11 mouse cellular contexts compared by ENCODE assay signal in genomic region chr1:88287697-88287980, GRCm38 (mm10). TPM values are rescaled to one million over a fixed set of nuclear protein-coding genes. Genes with fewer than 3 reads are reported as not detected.
DNase-seq lines count a peak whose midpoint lies in the region; ATAC-seq and TF ChIP-seq lines count a peak whose summit lies in the region.
"Had no signal": no experiment of that assay in that cellular context is flagged by ENCODE, and none has a peak within 500 bp of the region (broad histone marks: within the 10 kb centered on the region; RNA-seq: fewer than 3 reads in every experiment).

No protein-coding gene starts in this region.

- no peak overlapping the region for H3K4me3 ChIP-seq in hindbrain, embryonic 14.5 days (replicated peaks; ENCODE audit: low read length)
- no peak overlapping the region for H3K4me3 ChIP-seq in hindbrain, embryonic 13.5 days
- H3K4me3 ChIP-seq in forebrain, embryonic 12.5 days (replicated peaks), result no peak overlapping the region
- H3K4me3 ChIP-seq in limb, embryonic 10.5 days, result no peak overlapping the region
- H3K4me3 ChIP-seq in small intestine, adult 2 months (ENCODE audit: low read depth, low read length), result no peak overlapping the region
- no peak overlapping the region for H3K4me3 ChIP-seq in heart, embryonic 11.5 days (ENCODE audit: low read depth, low read length)
- H3K4me3 ChIP-seq: embryonic facial prominence, embryonic 15.5 days had no signal

- H3K27me3 ChIP-seq in hindbrain, embryonic 14.5 days (ENCODE audit: control insufficient read depth, insufficient read depth, low read length), result no peaks in the 10 kb centered on the region
- no peaks in the 10 kb centered on the region for H3K27me3 ChIP-seq in hindbrain, embryonic 13.5 days
- H3K27me3 ChIP-seq in forebrain, embryonic 12.5 days, result no peaks in the 10 kb centered on the region
- H3K27me3 ChIP-seq in limb, embryonic 10.5 days (ENCODE audit: low read depth, poor library complexity, severe bottlenecking), result no peaks in the 10 kb centered on the region
- no peaks in the 10 kb centered on the region for H3K27me3 ChIP-seq in small intestine, adult 2 months (ENCODE audit: control insufficient read depth, insufficient read depth, low read length)
- H3K27me3 ChIP-seq in heart, embryonic 11.5 days (ENCODE audit: control insufficient read depth, insufficient read depth, low read length), result no peaks in the 10 kb centered on the region
- H3K27me3 ChIP-seq: embryonic facial prominence, embryonic 15.5 days had no signal

- peaks cover 95% of the 10 kb centered on the region for H3K9me3 ChIP-seq in hindbrain, embryonic 14.5 days (ENCODE audit: control insufficient read depth, low read length)
- H3K9me3 ChIP-seq in hindbrain, embryonic 13.5 days, result peaks cover 72% of the 10 kb centered on the region
- peaks cover 88% of the 10 kb centered on the region for H3K9me3 ChIP-seq in forebrain, embryonic 12.5 days
- H3K9me3 ChIP-seq in limb, embryonic 10.5 days (replicated peaks), result peaks cover 72% of the 10 kb centered on the region
- H3K9me3 ChIP-seq in heart, embryonic 11.5 days (replicated peaks; ENCODE audit: control insufficient read depth, low read length), result peaks cover 82% of the 10 kb centered on the region

- no peak for TF ChIP-seq CTCF in small intestine, adult 2 months (IDR thresholded peaks at IDR 0.05; ENCODE audit: extremely low read depth, insufficient read length, insufficient replicate concordance, low read depth, low read length)

- peak; percentile 76 for DNase-seq in hindbrain, embryonic 14.5 days (ENCODE audit: low spot score)
- DNase-seq in CD4-positive helper T cell, adult 2 months (ENCODE audit: low read depth, low spot score), result peak; percentile 74
- peak; percentile 74 for DNase-seq in WW6 (ENCODE audit: low read depth, low spot score)
- DNase-seq in limb, embryonic 10.5 days (ENCODE audit: low spot score), result peak; percentile 83

- H3K27ac ChIP-seq in hindbrain, embryonic 14.5 days, result no peak overlapping the region
- H3K27ac ChIP-seq in hindbrain, embryonic 13.5 days, result no peak overlapping the region
- H3K27ac ChIP-seq in forebrain, embryonic 12.5 days, result no peak overlapping the region
- no peak overlapping the region for H3K27ac ChIP-seq in limb, embryonic 10.5 days
- peak overlapping the region; percentile 62 for H3K27ac ChIP-seq in small intestine, adult 2 months (ENCODE audit: insufficient read depth, low read depth, low read length)
- H3K27ac ChIP-seq in heart, embryonic 11.5 days (ENCODE audit: low read depth, low read length), result no peak overlapping the region
- H3K27ac ChIP-seq: embryonic facial prominence, embryonic 15.5 days had no signal

- no peaks in the 10 kb centered on the region for H3K4me1 ChIP-seq in hindbrain, embryonic 14.5 days (replicated peaks; ENCODE audit: control insufficient read depth, insufficient read depth, low read length)
- H3K4me1 ChIP-seq in hindbrain, embryonic 13.5 days (replicated peaks), result no peaks in the 10 kb centered on the region
- H3K4me1 ChIP-seq in forebrain, embryonic 12.5 days, result no peaks in the 10 kb centered on the region
- H3K4me1 ChIP-seq in limb, embryonic 10.5 days, result no peaks in the 10 kb centered on the region
- H3K4me1 ChIP-seq in small intestine, adult 2 months (ENCODE audit: control insufficient read depth, insufficient read depth, insufficient read length, low read length), result peaks cover 31% of the 10 kb centered on the region
- no peaks in the 10 kb centered on the region for H3K4me1 ChIP-seq in heart, embryonic 11.5 days (ENCODE audit: control insufficient read depth, insufficient read depth, low read length)
- H3K4me1 ChIP-seq: embryonic facial prominence, embryonic 15.5 days had no signal

- H3K4me2 ChIP-seq in hindbrain, embryonic 14.5 days (replicated peaks), result no peak overlapping the region
- H3K4me2 ChIP-seq in hindbrain, embryonic 13.5 days, result no peak overlapping the region
- no peak overlapping the region for H3K4me2 ChIP-seq in forebrain, embryonic 12.5 days
- H3K4me2 ChIP-seq in heart, embryonic 11.5 days, result no peak overlapping the region
- H3K4me2 ChIP-seq: embryonic facial prominence, embryonic 15.5 days had no signal

- TF ChIP-seq POLR2A in small intestine, adult 2 months (IDR thresholded peaks at IDR 0.05; ENCODE audit: low read depth, low read length), result no peak

- ATAC-seq in hindbrain, embryonic 14.5 days (ENCODE audit: low FRiP score), result no peak
- no peak for ATAC-seq in hindbrain, embryonic 13.5 days (ENCODE audit: low FRiP score)
- ATAC-seq in forebrain, embryonic 12.5 days (ENCODE audit: low FRiP score), result peak; percentile 0; the same call in 1 of the 2 replicates
- no peak for ATAC-seq in heart, embryonic 11.5 days (replicated peaks; ENCODE audit: insufficient number of reproducible peaks, low FRiP score, low TSS enrichment)

- WGBS in hindbrain, embryonic 14.5 days, result 40% methylated on average over 5 of the region's 5 CpGs
- 40% methylated on average over 5 of the region's 5 CpGs for WGBS in hindbrain, embryonic 13.5 days
- WGBS in forebrain, embryonic 12.5 days, result 38% methylated on average over 5 of the region's 5 CpGs
- 36% methylated on average over 5 of the region's 5 CpGs for WGBS in limb, embryonic 10.5 days
- WGBS in small intestine, adult 2 months, result 25% methylated on average over 5 of the region's 5 CpGs
- WGBS in heart, embryonic 11.5 days (ENCODE audit: insufficient replicate concordance), result 31% methylated on average over 5 of the region's 5 CpGs

- H3K36me3 ChIP-seq in hindbrain, embryonic 14.5 days (replicated peaks; ENCODE audit: control insufficient read depth, insufficient read depth), result no peaks in the 10 kb centered on the region
- H3K36me3 ChIP-seq in hindbrain, embryonic 13.5 days, result no peaks in the 10 kb centered on the region
- no peaks in the 10 kb centered on the region for H3K36me3 ChIP-seq in forebrain, embryonic 12.5 days (replicated peaks)
- H3K36me3 ChIP-seq in limb, embryonic 10.5 days, result no peaks in the 10 kb centered on the region
- no peaks in the 10 kb centered on the region for H3K36me3 ChIP-seq in small intestine, adult 2 months (ENCODE audit: control insufficient read depth, insufficient read depth, low read length)
- H3K36me3 ChIP-seq in heart, embryonic 11.5 days (ENCODE audit: control insufficient read depth, insufficient read depth, low read length), result no peaks in the 10 kb centered on the region
- H3K36me3 ChIP-seq: embryonic facial prominence, embryonic 15.5 days had no signal

- H3K9ac ChIP-seq in hindbrain, embryonic 14.5 days, result no peak overlapping the region
- no peak overlapping the region for H3K9ac ChIP-seq in hindbrain, embryonic 13.5 days
- no peak overlapping the region for H3K9ac ChIP-seq in forebrain, embryonic 12.5 days
- H3K9ac ChIP-seq in heart, embryonic 11.5 days (ENCODE audit: low read depth, low read length), result no peak overlapping the region
- H3K9ac ChIP-seq: embryonic facial prominence, embryonic 15.5 days had no signal

RNA-seq across cellular contexts. Expression of gene Trpm8, which starts 10.2 kb away (rescaled TPM):
- polyA plus RNA-seq in hindbrain, embryonic 14.5 days (2014; fragmentation: Nextera tagmentation; extraction: Ambion mirVana), result 0.10 and 0.17 TPM in 2 replicates
- polyA plus RNA-seq in hindbrain, embryonic 13.5 days (2015; fragmentation: Nextera tagmentation; extraction: Ambion mirVana), result 0.04 TPM in 1 of 2 replicates, not detected in the other
- polyA plus RNA-seq in forebrain, embryonic 12.5 days (2016; fragmentation: Nextera tagmentation; extraction: Ambion mirVana), result not detected in 2 replicates
- polyA plus RNA-seq in limb, embryonic 10.5 days (2016; fragmentation: Nextera tagmentation; extraction: Ambion mirVana), result not detected in 2 replicates
- polyA plus RNA-seq in small intestine, adult 2 months (2012; rRNA removed), result not detected in 2 replicates
- 0.10 TPM in 1 of 2 replicates, not detected in the other for polyA plus RNA-seq in heart, embryonic 11.5 days (2014; fragmentation: Nextera tagmentation; extraction: Ambion mirVana)
- polyA plus RNA-seq: limb, embryonic 14.5 days; stomach, embryonic 14.5 days had no signal

RNA-seq across cellular contexts. Expression of gene Hjurp, which starts 10.2 kb away (rescaled TPM):
- 64.1 and 64.5 TPM in 2 replicates for polyA plus RNA-seq in hindbrain, embryonic 14.5 days (2014; fragmentation: Nextera tagmentation; extraction: Ambion mirVana)
- 82.0 and 82.8 TPM in 2 replicates for polyA plus RNA-seq in hindbrain, embryonic 13.5 days (2015; fragmentation: Nextera tagmentation; extraction: Ambion mirVana)
- 209 and 210 TPM in 2 replicates for polyA plus RNA-seq in forebrain, embryonic 12.5 days (2016; fragmentation: Nextera tagmentation; extraction: Ambion mirVana)
- 206 and 245 TPM in 2 replicates for polyA plus RNA-seq in limb, embryonic 10.5 days (2016; fragmentation: Nextera tagmentation; extraction: Ambion mirVana)
- polyA plus RNA-seq in small intestine, adult 2 months (2012; rRNA removed), result 22.9 and 23.4 TPM in 2 replicates
- 117 and 118 TPM in 2 replicates for polyA plus RNA-seq in heart, embryonic 11.5 days (2014; fragmentation: Nextera tagmentation; extraction: Ambion mirVana)
